Mouse (Mus musculus): ENCODE measurements around the gene Cbarp.
A peak's percentile ranks its signal among the peaks of the same experiment; 100 is the strongest.

Cbarp gene

DNA sequence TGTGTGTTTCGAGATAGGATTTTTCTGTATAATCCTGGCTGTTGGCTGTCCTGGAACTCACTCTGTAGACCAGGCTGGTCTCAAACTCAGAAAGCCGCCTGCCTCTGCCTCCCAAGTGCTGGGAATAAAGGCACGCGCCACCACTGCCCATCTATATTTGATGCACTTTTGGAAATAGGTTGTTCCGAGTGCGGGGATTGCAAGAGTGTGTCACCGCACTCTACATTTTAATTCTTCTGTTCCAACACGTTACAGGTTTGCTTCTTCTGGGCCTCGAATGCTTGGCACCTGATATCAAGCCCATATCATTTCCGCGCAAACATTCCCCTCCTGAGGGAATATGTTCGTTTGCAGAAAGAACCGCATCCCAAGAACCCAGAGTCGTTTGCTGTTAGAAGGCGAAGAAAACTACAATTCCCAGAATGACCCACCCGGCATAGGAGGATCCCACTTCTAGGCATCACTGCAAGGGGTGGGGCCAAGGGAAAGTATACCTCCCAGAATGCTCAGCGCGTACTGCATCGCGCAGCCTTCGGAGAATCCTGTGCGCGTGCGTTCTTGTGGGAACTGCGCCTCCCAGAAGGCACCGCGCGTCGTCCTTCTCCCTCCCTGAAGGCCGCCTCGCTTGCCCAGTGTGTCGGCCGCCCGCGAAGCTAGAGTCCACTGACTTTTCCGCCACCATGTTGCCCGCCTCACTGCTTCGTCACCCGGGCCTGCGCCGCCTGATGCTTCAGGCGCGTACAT is 1.3 kb upstream of the Cbarp start:
- peak; percentile 98 for DNase-seq

DNA sequence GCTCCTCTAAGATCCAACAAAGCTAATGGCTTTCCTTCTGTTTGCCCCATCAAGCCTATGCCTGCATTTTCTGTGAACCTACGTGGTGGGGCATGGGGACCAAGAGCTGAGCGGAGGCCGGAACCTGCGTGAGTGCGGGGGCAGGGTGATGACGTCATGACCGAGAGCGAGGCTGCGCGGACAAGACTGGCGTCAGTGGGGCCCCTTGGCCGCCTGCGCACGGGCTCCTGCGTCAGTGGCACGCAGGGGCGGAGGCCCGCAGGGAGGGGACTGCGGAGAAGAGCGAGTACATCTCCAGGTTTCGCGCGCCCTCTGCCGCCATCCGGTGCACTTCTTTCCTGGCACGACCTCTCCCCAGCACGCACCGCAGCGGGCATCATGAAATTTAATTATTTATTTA is 608 bp upstream of the Cbarp start:
- peak; percentile 98 for DNase-seq

GRCm38 (mm10) chr10:80139975-80140665 is 515 bp downstream of the Cbarp start:
- no peak for DNase-seq

DNA sequence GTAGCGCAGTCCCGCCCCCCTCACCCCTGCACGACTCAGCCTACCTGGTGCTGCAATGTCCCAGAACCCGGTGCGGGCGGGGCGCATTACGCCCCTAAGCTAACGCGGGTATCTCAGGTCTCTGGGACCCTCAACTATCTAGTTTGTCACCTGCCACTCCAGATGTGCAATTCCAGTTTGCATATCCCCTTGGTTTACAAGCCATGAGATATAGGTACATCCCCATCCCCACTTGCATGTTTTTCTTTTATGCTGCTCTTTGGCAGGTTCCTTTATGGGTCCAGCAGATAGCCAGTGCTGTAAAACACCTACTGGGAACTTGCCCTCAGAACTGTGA is 1.2 kb downstream of the Cbarp start:
- peak; percentile 81 for DNase-seq

- peak; percentile 71 for DNase-seq
Observed at GRCm38 (mm10) chr10:80138553-80139438, 1.8 kb downstream of the Cbarp start, which contains the start of gene Atp5d. Atp5d (plus strand) TSS chr10:80138632.

- peak; percentile 77 for DNase-seq
Observed at GRCm38 (mm10) chr10:80137626-80138552, 2.7 kb downstream of the Cbarp start.

DNA sequence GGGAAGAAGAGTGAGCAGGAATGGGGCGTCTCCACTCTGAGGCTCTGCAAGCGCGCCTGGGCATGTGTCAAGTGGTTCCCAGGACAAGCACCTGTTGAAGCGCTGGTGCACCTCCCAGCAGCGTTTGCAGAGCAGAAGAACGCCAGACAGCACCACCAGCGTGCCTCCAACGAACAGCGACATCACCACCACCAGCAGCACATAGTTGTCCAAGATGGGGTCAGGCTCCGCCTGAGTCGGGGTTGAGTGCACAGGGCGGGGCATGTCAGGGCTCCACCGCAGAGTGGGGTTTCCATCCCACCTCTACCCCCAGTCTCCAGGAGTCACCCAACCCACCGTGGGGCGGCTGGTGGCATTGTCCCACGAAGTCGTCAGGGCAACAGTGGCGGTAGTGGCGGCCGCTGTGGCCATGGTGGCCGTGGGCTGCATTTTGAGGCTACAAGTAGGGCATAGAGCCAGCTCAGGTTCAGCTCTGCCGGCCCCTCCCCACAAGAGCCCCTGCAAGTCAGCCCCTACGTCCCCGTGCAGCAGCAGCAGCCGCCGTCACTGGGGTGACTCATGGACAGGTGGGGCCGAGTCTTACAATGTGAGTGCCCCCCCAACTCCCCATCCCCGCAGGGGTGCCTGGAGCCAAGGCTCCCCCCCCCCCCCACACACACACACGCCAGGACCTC is 3.5 kb downstream of the Cbarp start:
- peak; percentile 71 for DNase-seq

DNA sequence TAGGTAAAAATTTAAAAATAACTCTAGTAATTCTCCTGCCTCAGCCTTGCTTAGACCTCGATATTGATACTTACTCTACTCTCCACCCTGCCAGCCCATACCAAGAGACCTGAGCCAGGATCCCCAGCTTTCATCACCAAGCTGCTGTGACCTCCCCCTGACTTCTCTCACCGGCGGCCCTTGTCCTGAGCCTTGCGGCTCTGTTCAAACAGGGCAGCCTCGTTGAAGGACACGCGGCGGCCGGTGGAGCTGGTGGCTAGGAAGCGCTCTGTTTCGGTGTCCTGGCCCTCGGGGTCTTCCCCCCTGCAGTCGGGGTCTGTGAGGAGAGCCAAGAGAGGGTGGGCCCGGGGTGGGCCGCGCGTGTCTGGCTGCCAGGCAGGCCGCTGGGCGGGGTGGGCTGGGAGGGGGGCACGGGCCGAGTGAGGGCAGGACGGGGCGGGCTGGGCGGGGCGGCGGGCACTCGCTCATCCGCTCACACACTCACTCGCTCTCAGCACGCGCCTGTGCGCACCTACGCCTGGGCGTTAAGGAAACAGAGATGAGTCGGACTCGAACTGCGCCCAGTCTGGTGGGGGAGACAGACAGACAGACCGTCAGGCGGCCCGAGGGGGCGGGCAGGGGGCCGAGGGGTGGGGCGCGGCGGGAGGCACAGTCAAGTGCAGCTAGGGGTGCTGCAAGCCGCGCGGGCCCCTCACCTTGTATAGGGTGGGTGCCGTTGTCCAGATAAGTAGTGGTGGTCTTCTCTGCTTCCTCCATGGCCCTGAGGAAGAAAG is 4.3 kb downstream of the Cbarp start:
- no peak for DNase-seq

- no peak for DNase-seq
Observed at GRCm38 (mm10) chr10:80135641-80136040, 5.0 kb downstream of the Cbarp start.

GRCm38 (mm10) chr10:80135161-80135560 is 5.5 kb downstream of the Cbarp start:
- no peak for DNase-seq

- DNase-seq = no peak
Observed at GRCm38 (mm10) chr10:80134421-80134820, 6.2 kb downstream of the Cbarp start.

DNA sequence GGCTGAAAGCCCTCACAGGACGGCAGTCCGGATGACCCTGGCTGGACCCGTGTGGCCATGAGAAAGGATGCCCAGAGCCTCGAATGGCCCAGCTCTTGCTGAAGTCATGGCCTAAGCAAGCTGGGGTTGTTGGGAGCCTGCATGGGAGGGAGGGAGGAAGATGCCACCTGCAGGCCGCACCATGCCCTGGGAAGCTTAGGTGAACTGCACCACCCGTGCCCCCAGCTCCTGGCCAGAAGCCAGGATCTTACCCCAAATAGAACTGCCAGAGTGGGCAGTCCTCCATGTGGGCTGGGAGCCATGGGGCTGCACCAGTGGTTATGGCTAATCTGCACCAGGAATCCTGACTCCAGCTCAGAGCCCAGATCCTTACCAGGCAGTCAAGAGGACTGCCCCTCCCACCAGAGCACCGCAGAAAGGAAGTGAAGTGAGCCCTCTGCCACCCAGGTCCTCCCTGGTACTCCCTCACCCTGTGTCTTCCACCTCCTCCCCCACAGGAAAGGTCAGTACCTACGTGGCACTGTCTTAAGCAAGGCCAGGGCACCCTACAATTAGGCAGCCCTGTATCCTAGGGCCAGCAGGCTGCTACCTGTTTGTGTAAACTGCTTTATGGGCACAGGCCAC is 7.3 kb downstream of the Cbarp start:
- DNase-seq = no peak

DNA sequence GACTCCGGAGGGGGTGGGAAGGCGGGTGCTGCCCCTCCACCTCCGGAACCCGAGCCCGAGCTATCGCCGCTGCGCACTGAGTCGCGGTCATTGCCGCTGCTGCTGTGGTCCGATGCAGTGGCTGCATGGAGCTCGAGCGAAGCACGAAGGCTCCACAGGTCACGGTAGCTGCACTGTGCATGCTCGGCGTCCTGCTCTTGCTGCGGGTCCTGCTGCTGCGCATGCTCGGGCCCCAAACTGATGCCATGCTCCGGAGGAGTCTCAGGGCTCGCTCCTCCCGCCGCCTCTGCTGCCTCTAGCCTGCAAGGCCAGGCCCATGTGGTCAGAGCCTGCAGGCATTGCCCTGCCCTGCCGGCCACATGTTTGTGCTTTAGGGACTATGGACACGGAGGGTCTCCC is 8.7 kb downstream of the Cbarp start:
- no peak for DNase-seq

- no peak for DNase-seq
Observed at GRCm38 (mm10) chr10:80131316-80131951, 9.2 kb downstream of the Cbarp start.

DNA sequence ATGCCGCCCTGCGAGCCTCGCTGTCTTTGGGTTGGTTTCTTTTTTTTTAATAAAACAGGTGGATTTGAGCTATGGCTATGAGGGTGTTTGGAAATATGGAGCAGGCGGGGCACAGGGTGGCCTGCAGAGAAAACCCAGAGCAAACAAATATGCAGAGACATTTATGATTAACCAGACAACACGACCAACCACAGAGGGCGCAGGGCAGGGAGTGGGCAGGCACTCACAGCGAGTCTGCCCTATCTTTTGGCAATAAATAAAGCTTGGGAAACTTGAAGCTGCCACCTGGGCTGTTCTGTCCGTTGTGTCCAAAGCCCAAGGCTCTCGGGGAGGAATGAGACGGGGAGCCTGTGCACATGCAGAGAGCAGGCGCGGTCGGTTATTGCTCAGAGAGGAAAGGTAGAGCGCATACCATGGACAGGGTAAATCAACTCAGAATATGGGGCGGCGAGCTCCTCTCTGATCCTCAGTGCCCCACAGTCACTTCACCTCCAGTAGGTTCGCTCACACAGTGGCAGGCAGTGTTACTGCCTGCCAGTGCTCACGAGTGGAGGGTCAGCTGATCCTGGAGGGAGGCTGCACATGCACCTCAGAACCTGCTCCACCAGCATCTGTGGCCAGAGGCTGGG is 10.1 kb downstream of the Cbarp start:
- DNase-seq = no peak

- DNase-seq = peak; percentile 85
Observed at GRCm38 (mm10) chr10:80129846-80130245, 10.8 kb downstream of the Cbarp start.

DNA sequence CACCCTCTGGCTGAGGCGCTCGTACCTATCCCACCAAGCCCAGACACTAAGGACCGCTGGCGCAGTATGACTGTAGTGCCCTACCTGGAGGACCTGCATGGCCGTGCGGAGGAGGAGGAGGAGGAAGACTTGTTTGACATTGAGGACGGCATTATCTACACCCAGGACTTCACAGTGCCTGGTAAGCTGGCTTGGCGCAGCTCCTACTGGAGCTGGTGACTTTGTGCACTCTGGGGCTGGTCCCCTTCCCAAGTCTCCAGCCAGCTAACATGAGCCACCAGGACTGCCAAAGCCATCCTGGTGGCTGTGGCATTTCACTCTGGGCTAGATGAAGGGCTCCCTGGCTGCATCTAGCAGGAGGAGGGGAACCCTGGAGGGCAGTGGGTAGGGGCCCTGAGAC is 12.7 kb downstream of the Cbarp start:
- no peak for DNase-seq

- no peak for DNase-seq
Observed at GRCm38 (mm10) chr10:80123932-80124562, 16.6 kb downstream of the Cbarp start.

DNA sequence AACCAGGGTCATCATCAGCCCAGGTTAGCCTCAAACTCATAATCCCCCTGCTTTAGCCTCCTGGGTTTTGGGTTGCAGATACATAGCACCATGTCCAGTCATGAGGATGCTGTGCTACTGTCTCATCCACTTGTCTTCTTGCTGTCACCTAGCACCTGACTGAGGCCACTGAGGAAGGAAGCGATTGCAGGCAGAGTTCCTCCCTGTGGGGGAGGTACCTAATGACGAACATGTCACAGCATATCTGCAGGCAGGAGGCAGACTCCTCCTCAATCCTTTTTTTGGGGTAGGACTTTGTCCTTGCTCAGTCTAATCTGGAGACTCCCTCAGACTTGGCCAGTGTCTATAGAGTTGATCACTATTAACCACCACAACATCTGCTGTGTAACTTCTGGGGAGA is 19.0 kb downstream of the Cbarp start:
- DNase-seq = no peak
